Mouse (Mus musculus) forebrain, embryonic 14.5 days (tissue): ENCODE measurements around the gene Mettl1. TPM values are rescaled to one million over a fixed set of nuclear protein-coding genes. Genes with fewer than 3 reads are reported as not detected.

Source experiments
- ATAC-seq: fragments of 200-750 bp; cut with Nextera tagmentation; 2 replicates; pipeline ENCODE4 v1.8.0; 2017; ENCODE audit warnings: mild to moderate bottlenecking, moderate library complexity
- DNase-seq: peaks from one replicate; pipeline ENCODE4 v3.0.0-alpha.2; 2015; ENCODE audit warnings: low spot score
- H3K27ac ChIP-seq: fragments of 300-500 bp; sonication (generic); 2 replicates; pipeline ENCODE4 v1.5.1; 2014; ENCODE audit warnings: low read depth, mild to moderate bottlenecking, control low read depth, low read length, moderate library complexity
- H3K27me3 ChIP-seq: fragments of 300-500 bp; sonication (generic); replicated peaks from 2 replicates; pipeline ENCODE4 v1.6.1; 2014; ENCODE audit warnings: low read length, control low read depth, mixed read lengths; ENCODE audit not compliant: control insufficient read depth, insufficient read depth
- H3K36me3 ChIP-seq: fragments of 300-500 bp; sonication (generic); 2 replicates; pipeline ENCODE4 v1.6.1; 2014; ENCODE audit warnings: low read length, control low read depth; ENCODE audit not compliant: control insufficient read depth, insufficient read depth
- H3K4me1 ChIP-seq: fragments of 300-500 bp; sonication (generic); 2 replicates; pipeline ENCODE4 v1.6.1; 2014; ENCODE audit warnings: antibody characterized with exemption, low read length, control low read depth; ENCODE audit not compliant: control insufficient read depth, insufficient read depth
- H3K4me2 ChIP-seq: fragments of 300-500 bp; sonication (generic); 2 replicates; pipeline ENCODE4 v1.6.1; 2014; ENCODE audit warnings: mild to moderate bottlenecking, control low read depth, low read length
- H3K4me3 ChIP-seq: fragments of 300-500 bp; sonication (generic); 2 replicates; pipeline ENCODE4 v1.5.1; 2014; ENCODE audit warnings: low read depth, low read length, control low read depth
- H3K9ac ChIP-seq: fragments of 300-500 bp; sonication (generic); 2 replicates; pipeline ENCODE4 v1.6.1; 2014; ENCODE audit warnings: mild to moderate bottlenecking, low read length, control low read depth, moderate library complexity
- H3K9me3 ChIP-seq: fragments of 300-500 bp; sonication (generic); replicated peaks from 2 replicates; pipeline ENCODE4 v1.6.1; 2016; ENCODE audit warnings: low read length, control low read depth, mixed read lengths; ENCODE audit not compliant: control insufficient read depth
- WGBS: fragments of 180-500 bp; shearing (Covaris S2); extraction: QIAGEN DNeasy Blood & Tissue Kit; methylation state at CpG from one replicate; pipeline ENCODE4 v1.1.7; 2014; 5-methylcytosine and 5-hydroxymethylcytosine counted together
- polyA plus RNA-seq: library from polyadenylated mRNA; unstranded; fragments of >200 nt; fragmentation: Nextera tagmentation; extraction: Ambion mirVana; gene quantifications from 2 replicates; pipeline ENCODE4 v1.2.1, GENCODE M21; 2014

The Mettl1 gene
- polyA plus RNA-seq, 1 experiment from 2014 or later: 21.4 TPM

GRCm38 (mm10) chr10:127076082-127076481, 34.9 kb downstream of the Mettl1 start:
- no peak overlapping the region for H3K4me2 ChIP-seq

DNA sequence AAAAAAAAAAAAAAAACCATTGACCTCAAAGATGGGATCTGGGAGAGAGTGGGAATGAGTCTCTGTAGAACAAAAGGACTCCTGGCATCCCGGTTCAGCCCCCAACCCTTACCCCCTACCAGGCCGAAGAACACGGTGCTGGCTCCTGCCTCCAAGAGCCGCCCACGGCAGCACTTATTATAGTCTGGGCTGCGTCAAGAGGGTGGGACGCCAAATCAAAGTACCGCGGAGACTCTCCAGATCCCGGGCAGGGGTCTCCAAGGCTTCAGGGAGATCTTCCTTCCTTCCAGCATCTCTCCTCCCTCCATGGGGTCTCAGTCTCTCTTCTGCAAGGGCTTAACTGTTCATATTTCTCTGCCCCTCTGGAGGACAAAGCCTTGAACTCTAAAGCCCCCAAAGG, 36.3 kb downstream of the Mettl1 start:
- ATAC-seq (no peak), DNase-seq (no peak)
- Histone ChIP-seq H3K27me3 (peaks cover 18% of the 10 kb centered on the region), H3K9me3 (no peaks in the 10 kb centered on the region), H3K9ac (peak overlapping the region; percentile 40; the same call in 1 of the 2 replicates), H3K36me3 (no peaks in the 10 kb centered on the region), H3K4me2 (peak overlapping the region; percentile 97), H3K27ac (peak overlapping the region; percentile 86), H3K4me3 (peak overlapping the region; percentile 74), H3K4me1 (peaks cover 31% of the 10 kb centered on the region)
- 6% methylated on average over 10 of the region's 10 CpGs for WGBS

More at GRCm38 (mm10) chr10:127076082-127076481, 34.9 kb downstream of the Mettl1 start:
- Histone ChIP-seq H3K4me1 (peaks cover 24% of the 10 kb centered on the region), H3K27ac (no peak overlapping the region), H3K36me3 (no peaks in the 10 kb centered on the region), H3K9ac (no peak overlapping the region), H3K9me3 (no peaks in the 10 kb centered on the region), H3K27me3 (peaks cover 13% of the 10 kb centered on the region), H3K4me3 (no peak overlapping the region)
- WGBS: 47% methylated on average over 4 of the region's 4 CpGs
- ATAC-seq (no peak), DNase-seq (no peak)

DNA sequence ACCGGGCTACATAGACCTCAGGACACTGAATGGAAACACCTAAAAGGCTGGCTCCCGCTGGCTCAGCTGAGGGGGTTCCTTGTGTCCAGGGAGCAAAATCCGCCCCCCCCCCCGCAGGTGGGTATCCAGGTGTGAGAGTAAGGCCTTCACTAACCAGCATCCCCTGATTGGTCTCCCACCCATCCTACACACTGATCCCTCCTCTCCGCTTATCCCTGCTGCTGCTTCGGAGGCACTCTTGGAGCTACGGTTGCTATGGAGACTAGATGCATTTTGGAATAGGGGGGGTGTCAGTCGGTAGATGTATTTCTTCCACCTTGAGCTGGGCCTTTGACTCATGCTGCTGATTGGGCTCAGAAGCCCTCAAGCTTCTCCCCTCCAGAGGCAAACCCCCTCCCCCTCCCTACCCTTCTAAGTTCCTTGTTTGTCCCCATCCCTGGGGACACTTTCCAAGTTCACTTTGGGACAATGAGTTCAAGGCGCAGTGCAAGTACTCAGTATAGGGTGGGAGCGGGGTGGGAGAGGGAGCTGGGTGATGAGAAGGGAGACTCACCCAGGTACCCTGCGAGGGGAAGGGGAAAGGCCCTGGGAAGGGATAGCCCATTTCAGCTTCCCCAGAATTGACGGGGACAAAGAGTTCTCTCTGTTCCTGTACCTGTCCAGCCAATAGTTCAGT, 36.9 kb downstream of the Mettl1 start:
- H3K4me2 ChIP-seq: peak overlapping the region; percentile 97
- H3K9me3 ChIP-seq: no peaks in the 10 kb centered on the region
- no peaks in the 10 kb centered on the region for H3K36me3 ChIP-seq
- WGBS: 3% methylated on average over 12 of the region's 12 CpGs
- peak; percentile 50 for ATAC-seq
- H3K9ac ChIP-seq: peak overlapping the region; percentile 40
- H3K27me3 ChIP-seq: peaks cover 23% of the 10 kb centered on the region
- H3K4me3 ChIP-seq: peak overlapping the region; percentile 74
- H3K4me1 ChIP-seq: peaks cover 31% of the 10 kb centered on the region
- DNase-seq: peak; percentile 76
- H3K27ac ChIP-seq: peak overlapping the region; percentile 86

DNA sequence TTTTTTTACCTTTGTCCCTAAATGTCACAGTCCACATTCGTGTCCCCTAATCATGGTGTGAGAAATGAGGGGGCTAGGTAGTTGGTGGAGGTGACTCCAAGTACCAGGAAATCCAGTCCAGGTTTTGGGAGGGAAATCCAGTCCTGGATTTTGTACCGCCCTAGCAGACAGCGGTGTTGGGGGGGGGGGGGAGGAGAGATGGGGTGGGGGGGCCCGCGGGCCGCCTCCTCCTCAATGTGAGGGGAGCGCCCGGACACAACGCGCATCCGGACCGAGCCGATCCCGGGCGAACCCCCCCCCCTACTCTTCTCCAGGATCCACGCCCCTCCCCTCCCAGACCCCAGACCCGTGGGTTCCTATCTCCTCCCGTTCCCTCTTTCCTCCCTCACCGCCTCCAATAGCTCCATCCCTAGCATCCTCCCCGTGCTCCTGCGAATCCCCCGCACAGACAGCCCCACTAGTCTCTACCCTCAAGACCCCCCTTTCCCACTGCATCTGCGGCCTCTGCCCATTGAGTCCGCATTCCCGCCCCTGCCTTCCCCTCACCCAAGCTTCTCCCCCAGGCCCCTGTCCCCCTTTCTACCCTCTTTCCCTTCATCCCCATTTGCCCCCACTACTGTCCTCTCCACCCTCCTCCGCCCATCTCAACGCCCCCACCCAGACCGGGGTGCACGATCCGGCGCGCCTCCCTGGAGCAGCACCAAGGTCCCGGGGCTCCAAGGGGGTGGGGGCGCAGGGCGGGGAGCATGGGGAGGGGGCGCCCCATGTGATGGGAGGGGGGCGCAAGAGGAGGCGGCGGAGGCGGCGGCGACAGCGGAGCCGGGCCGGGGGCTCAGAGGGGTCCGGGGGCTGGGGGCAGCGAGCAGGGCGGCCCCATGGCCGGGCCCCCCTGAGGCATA, 37.7 kb downstream of the Mettl1 start:
- H3K27me3 ChIP-seq: peaks cover 31% of the 10 kb centered on the region

DNA sequence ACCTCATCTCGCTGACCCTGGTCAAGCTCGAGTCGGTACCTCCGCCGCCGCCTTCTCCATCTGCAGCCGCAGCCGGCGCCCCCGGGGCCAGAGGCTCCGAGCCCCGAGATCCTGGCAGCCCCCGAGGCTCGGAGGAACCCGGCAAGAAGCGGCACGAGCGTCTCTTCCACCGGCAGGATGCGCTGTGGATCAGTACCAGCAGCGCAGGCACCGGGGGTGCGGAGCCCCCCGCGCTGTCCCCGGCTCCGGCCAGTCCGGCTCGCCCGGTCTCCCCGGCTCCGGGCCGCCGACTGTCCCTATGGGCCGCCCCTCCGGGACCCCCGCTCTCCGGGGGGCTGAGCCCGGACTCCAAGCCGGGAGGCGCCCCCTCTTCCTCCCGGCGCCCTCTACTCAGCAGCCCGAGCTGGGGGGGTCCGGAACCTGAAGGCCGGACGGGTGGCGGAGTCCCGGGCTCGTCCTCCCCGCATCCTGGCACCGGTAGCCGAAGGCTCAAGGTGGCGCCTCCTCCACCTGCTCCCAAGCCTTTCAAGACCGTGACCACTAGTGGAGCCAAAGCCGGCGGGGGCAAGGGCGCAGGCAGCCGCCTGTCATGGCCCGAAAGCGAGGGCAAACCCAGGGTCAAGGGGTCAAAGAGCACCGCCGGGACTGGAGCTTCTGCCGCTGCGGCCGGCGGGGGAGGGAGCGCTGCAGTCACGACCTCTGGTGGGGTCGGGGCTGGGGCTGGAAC, 38.6 kb downstream of the Mettl1 start:
- H3K4me3 ChIP-seq: peak overlapping the region; percentile 74
- H3K9ac ChIP-seq: peak overlapping the region; percentile 85
- peak overlapping the region; percentile 86 for H3K27ac ChIP-seq
- peaks cover 31% of the 10 kb centered on the region for H3K4me1 ChIP-seq
- H3K36me3 ChIP-seq: peaks cover 8% of the 10 kb centered on the region; the same call in 1 of the 2 replicates
- DNase-seq (no peak), ATAC-seq (0 out of 2 replicates have a peak, but pooled peaks have one; percentile 8)
- peak overlapping the region; percentile 97 for H3K4me2 ChIP-seq
- H3K9me3 ChIP-seq: no peaks in the 10 kb centered on the region
- 2% methylated on average over 65 of the region's 70 CpGs for WGBS
- H3K27me3 ChIP-seq: peaks cover 37% of the 10 kb centered on the region

More for the DNA sequence above, 37.7 kb downstream of the Mettl1 start:
- Histone ChIP-seq H3K27ac (peak overlapping the region; percentile 86), H3K4me3 (peak overlapping the region; percentile 74), H3K9me3 (no peaks in the 10 kb centered on the region), H3K4me1 (peaks cover 31% of the 10 kb centered on the region), H3K36me3 (peaks cover 3% of the 10 kb centered on the region; the same call in 1 of the 2 replicates), H3K4me2 (peak overlapping the region; percentile 97), H3K9ac (peak overlapping the region; percentile 85)
- ATAC-seq (peak; percentile 71), DNase-seq (peak; percentile 86)
- WGBS: 0% methylated on average over 30 of the region's 49 CpGs

DNA sequence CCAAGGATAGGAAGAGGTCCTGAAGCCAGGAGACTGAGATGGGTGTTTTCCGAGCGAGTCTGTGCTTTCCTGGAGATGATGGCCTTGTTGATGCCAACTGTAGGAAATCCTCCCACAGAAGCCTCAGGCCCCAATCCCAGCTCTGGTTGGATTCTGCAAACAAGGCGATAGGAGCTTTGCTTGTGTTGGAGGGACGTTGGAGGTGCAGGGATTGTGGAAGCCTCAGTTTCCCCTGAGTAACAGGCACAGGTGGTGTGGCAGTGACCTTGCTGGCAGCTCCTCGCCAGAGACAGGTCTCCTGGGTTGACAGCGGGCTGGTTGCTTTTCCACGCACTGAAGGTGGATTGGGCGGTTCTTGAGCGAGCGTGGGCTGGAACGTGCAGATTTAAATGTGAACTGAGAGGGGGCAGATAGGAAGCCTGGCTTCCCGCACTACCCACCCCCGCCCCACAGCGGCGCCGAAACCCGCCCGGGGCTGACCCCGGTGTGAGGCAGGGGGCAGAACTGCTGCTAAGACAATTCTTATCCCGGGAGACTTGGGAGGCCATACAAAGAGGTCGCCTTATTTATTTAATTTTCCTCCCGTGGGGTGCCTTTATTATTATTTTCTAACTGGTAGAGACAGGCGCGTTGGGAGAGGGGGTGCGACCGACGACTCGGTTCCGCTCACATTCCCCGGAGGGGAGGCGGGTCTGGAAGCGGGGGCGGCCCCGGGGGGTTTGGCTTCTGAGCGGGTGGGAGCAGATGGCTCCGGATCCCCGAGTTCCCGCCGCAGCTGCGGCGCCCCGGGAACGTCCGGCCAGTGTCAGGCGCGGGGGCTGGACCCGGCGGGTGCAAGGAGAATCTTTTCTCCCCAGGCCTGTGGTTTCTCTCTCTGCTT, 39.9 kb downstream of the Mettl1 start:
- ATAC-seq (no peak), DNase-seq (no peak)
- Histone ChIP-seq H3K27ac (no peak overlapping the region), H3K9me3 (no peaks in the 10 kb centered on the region), H3K27me3 (peaks cover 37% of the 10 kb centered on the region), H3K36me3 (peaks cover 10% of the 10 kb centered on the region; the same call in 1 of the 2 replicates), H3K4me1 (peaks cover 31% of the 10 kb centered on the region), H3K4me3 (peak overlapping the region; percentile 74), H3K9ac (peak overlapping the region; percentile 85), H3K4me2 (peak overlapping the region; percentile 97)
- 2% methylated on average over 48 of the region's 48 CpGs for WGBS

- Histone ChIP-seq H3K4me1 (peaks cover 31% of the 10 kb centered on the region), H3K36me3 (peaks cover 10% of the 10 kb centered on the region; the same call in 1 of the 2 replicates), H3K9ac (peak overlapping the region; percentile 85), H3K4me2 (peak overlapping the region; percentile 97), H3K9me3 (no peaks in the 10 kb centered on the region), H3K4me3 (peak overlapping the region; percentile 74), H3K27me3 (peaks cover 37% of the 10 kb centered on the region), H3K27ac (no peak overlapping the region)
- DNase-seq (peak; percentile 84), ATAC-seq (peak; percentile 27)
- 24% methylated on average over 8 of the region's 8 CpGs for WGBS
Measured at GRCm38 (mm10) chr10:127081996-127082620, 40.9 kb downstream of the Mettl1 start.
